Mouse (Mus musculus): ENCODE measurements around the gene Decr2. TPM values are rescaled to one million over a fixed set of nuclear protein-coding genes. Genes with fewer than 3 reads are reported as not detected.
"Not testable (repeated sequence)": the region's sequence is repeated elsewhere in the genome, so short reads cannot be mapped to it uniquely, and the experiment has no call there.

Decr2 gene
- total and polyA plus RNA-seq, 3 experiments, result 9.2 to 13.9 (median 9.5) TPM

DNA sequence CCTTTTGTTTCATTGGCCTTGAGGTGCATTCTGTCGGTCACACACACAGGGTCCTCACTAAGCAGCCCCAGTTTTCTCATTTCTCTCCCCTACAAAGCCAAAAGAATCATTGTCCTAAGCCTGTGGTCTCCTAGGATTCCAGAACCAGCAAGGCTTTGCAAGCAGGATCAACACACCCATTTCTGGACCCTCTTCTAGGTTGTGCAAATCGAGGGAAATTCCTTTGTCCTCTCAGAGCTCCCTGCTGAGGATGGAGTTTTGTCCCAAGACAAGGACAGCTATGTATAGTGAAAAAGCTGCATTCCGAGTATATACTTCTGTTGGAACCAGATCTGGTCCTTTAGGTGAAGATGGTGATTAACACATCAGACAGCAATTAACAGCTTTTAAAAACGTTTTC lies 20.0 kb upstream of the Decr2 start:
- H3K9ac ChIP-seq (ENCODE audit: low read depth, low read length), result no peak overlapping the region
- no peak overlapping the region for H3K27ac ChIP-seq
- no peaks in the 10 kb centered on the region for H3K36me3 ChIP-seq (ENCODE audit: control insufficient read depth, insufficient read depth, low read length)
- intact Hi-C loops (cut with DNase I), result no loop called here
- TF ChIP-seq POLR2A (IDR thresholded peaks at IDR 0.05; ENCODE audit: insufficient read depth, low read depth, low read length), result no peak
- TF ChIP-seq CTCF (IDR thresholded peaks at IDR 0.05), result no peak
- TF ChIP-seq EP300 (IDR thresholded peaks at IDR 0.05; ENCODE audit: insufficient read depth, low read depth, low read length), result no peak
- H3K27me3 ChIP-seq (ENCODE audit: control insufficient read depth, insufficient read depth, low read length), result peaks cover 4% of the 10 kb centered on the region; the same call in 1 of the 2 replicates
- no peak overlapping the region for H3K4me3 ChIP-seq
- H3K4me1 ChIP-seq (ENCODE audit: control insufficient read depth, insufficient read depth, low read length), result no peaks in the 10 kb centered on the region
- DNase-seq, result no peak
- 38% methylated on average over 4 of the region's 4 CpGs for WGBS
- H3K79me2 ChIP-seq (replicated peaks; ENCODE audit: control insufficient read depth, insufficient read depth, low read length), result no peaks in the 10 kb centered on the region

GRCm38 (mm10) chr17:26105619-26106018 lies 15.5 kb upstream of the Decr2 start:
- DNase-seq, result no peak
- no peak for TF ChIP-seq POLR2A (IDR thresholded peaks at IDR 0.05; ENCODE audit: insufficient read depth, low read depth, low read length)
- no peak for TF ChIP-seq CTCF (IDR thresholded peaks at IDR 0.05)
- TF ChIP-seq EP300 (IDR thresholded peaks at IDR 0.05; ENCODE audit: insufficient read depth, low read depth, low read length), result no peak
- H3K9ac ChIP-seq (ENCODE audit: low read depth, low read length), result no peak overlapping the region
- no peak overlapping the region for H3K4me3 ChIP-seq
- no peaks in the 10 kb centered on the region for H3K27me3 ChIP-seq (ENCODE audit: control insufficient read depth, insufficient read depth, low read length)
- intact Hi-C loops (cut with DNase I), result no loop called here
- H3K79me2 ChIP-seq (replicated peaks; ENCODE audit: control insufficient read depth, insufficient read depth, low read length), result no peaks in the 10 kb centered on the region
- no peaks in the 10 kb centered on the region for H3K4me1 ChIP-seq (ENCODE audit: control insufficient read depth, insufficient read depth, low read length)
- WGBS, result 36% methylated on average over 4 of the region's 4 CpGs
- H3K27ac ChIP-seq, result no peak overlapping the region
- H3K36me3 ChIP-seq (ENCODE audit: control insufficient read depth, insufficient read depth, low read length), result no peaks in the 10 kb centered on the region

DNA sequence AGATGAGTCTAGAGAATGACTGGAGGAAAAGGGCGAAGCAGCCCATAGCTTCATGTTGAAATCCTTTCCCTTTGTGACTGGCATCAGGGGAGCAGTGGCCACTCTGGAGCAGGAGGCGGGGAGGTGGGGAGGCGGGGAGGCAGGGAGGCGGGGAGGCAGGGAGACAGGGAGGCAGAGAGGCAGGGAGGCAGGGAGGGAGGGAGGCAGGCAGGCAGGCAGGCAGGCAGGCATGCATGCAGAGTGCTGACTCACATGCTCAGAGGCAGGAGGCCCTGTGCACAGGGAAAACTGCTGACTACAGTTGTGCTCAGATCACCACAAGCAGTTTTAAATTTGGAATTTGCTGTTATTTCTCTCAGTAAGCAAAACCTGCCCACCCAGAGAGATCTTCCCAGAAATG lies 11.3 kb upstream of the Decr2 start:
- intact Hi-C loops (cut with DNase I), result no loop called here
- DNase-seq, result peak in 1 of 2 experiments; percentile 22
- TF ChIP-seq EP300 (IDR thresholded peaks at IDR 0.05; ENCODE audit: insufficient read depth, low read depth, low read length) (no peak), CTCF (IDR thresholded peaks at IDR 0.05) (no peak), POLR2A (IDR thresholded peaks at IDR 0.05; ENCODE audit: insufficient read depth, low read depth, low read length) (no peak)

DNA sequence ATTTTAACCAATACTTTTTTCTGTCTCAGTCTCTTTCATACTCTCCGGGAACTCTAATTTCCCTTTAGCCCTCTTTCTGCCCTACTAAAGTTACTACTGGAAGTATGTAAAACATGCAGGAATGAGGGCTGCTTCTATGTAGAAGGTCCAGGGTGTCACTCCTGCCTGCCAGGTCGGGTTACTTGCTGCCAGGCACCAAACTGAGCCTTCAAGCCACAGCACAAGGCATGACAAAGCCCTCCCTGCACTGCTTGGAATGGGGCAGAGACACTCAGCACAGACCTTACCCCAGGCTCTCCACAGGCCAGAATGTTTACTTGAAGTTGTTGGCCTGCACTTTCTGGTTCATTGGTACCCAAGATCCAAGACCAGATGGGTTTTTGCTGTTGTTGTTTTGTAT lies 10.0 kb upstream of the Decr2 start:
- no peaks in the 10 kb centered on the region for H3K27me3 ChIP-seq (ENCODE audit: control insufficient read depth, insufficient read depth, low read length)
- WGBS, result 53% methylated on average over 2 of the region's 2 CpGs
- TF ChIP-seq EP300 (IDR thresholded peaks at IDR 0.05; ENCODE audit: insufficient read depth, low read depth, low read length) (no peak), POLR2A (IDR thresholded peaks at IDR 0.05; ENCODE audit: insufficient read depth, low read depth, low read length) (no peak), CTCF (IDR thresholded peaks at IDR 0.05) (no peak)
- H3K36me3 ChIP-seq (ENCODE audit: control insufficient read depth, insufficient read depth, low read length), result no peaks in the 10 kb centered on the region
- intact Hi-C loops (cut with DNase I), result no loop called here
- no peak for DNase-seq
- no peak overlapping the region for H3K9ac ChIP-seq (ENCODE audit: low read depth, low read length)
- no peaks in the 10 kb centered on the region for H3K4me1 ChIP-seq (ENCODE audit: control insufficient read depth, insufficient read depth, low read length)
- no peaks in the 10 kb centered on the region for H3K79me2 ChIP-seq (replicated peaks; ENCODE audit: control insufficient read depth, insufficient read depth, low read length)
- no peak overlapping the region for H3K27ac ChIP-seq
- H3K4me3 ChIP-seq, result no peak overlapping the region

More for the DNA sequence above, 11.3 kb upstream of the Decr2 start:
- no peak overlapping the region for H3K9ac ChIP-seq (ENCODE audit: low read depth, low read length)
- no peaks in the 10 kb centered on the region for H3K4me1 ChIP-seq (ENCODE audit: control insufficient read depth, insufficient read depth, low read length)
- no peaks in the 10 kb centered on the region for H3K27me3 ChIP-seq (ENCODE audit: control insufficient read depth, insufficient read depth, low read length)
- H3K4me3 ChIP-seq, result no peak overlapping the region
- H3K79me2 ChIP-seq (replicated peaks; ENCODE audit: control insufficient read depth, insufficient read depth, low read length), result no peaks in the 10 kb centered on the region
- 79% methylated on average over 4 of the region's 4 CpGs for WGBS
- H3K27ac ChIP-seq, result no peak overlapping the region
- no peaks in the 10 kb centered on the region for H3K36me3 ChIP-seq (ENCODE audit: control insufficient read depth, insufficient read depth, low read length)

GRCm38 (mm10) chr17:26099316-26099715 lies 9.2 kb upstream of the Decr2 start:
- H3K27ac ChIP-seq; DNase-seq; H3K4me3 ChIP-seq; H3K4me1 ChIP-seq (ENCODE audit: control insufficient read depth, insufficient read depth, low read length); H3K36me3 ChIP-seq (ENCODE audit: control insufficient read depth, insufficient read depth, low read length); H3K27me3 ChIP-seq (ENCODE audit: control insufficient read depth, insufficient read depth, low read length); H3K9ac ChIP-seq (ENCODE audit: low read depth, low read length); intact Hi-C loops (cut with DNase I); H3K79me2 ChIP-seq (replicated peaks; ENCODE audit: control insufficient read depth, insufficient read depth, low read length): not testable (repeated sequence)
- peak; percentile 69 for TF ChIP-seq CTCF (IDR thresholded peaks at IDR 0.05)
- WGBS, result 69% methylated on average over 3 of the region's 3 CpGs

DNA sequence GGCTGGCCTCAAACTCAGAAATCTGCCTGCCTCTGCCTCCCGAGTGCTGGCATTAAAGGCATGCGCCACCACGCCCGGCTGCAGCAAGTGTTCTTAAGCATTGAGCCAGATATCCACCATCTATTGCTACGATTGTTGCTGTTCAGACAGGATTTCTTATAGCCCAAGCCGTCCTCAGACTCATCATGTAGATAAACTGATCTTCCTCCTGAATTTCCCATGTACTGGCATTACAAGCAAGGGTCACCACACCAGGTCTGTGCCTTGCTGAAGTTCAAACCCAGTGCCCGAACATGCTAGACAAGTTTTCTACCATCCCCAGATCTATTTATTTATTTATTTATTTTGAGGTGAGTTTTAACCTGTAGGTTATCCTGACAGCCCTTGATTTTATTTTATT lies 8.3 kb upstream of the Decr2 start:
- H3K79me2 ChIP-seq (replicated peaks; ENCODE audit: control insufficient read depth, insufficient read depth, low read length), result no peaks in the 10 kb centered on the region
- no peak for DNase-seq
- no peak for TF ChIP-seq POLR2A (IDR thresholded peaks at IDR 0.05; ENCODE audit: insufficient read depth, low read depth, low read length)
- TF ChIP-seq CTCF (IDR thresholded peaks at IDR 0.05), result no peak
- TF ChIP-seq EP300 (IDR thresholded peaks at IDR 0.05; ENCODE audit: insufficient read depth, low read depth, low read length), result no peak
- WGBS, result 84% methylated on average over 7 of the region's 7 CpGs
- H3K4me3 ChIP-seq, result no peak overlapping the region
- intact Hi-C loops (cut with DNase I), result no loop called here
- H3K4me1 ChIP-seq (ENCODE audit: control insufficient read depth, insufficient read depth, low read length), result no peaks in the 10 kb centered on the region
- no peaks in the 10 kb centered on the region for H3K27me3 ChIP-seq (ENCODE audit: control insufficient read depth, insufficient read depth, low read length)
- H3K27ac ChIP-seq, result no peak overlapping the region
- H3K9ac ChIP-seq (ENCODE audit: low read depth, low read length), result no peak overlapping the region
- no peaks in the 10 kb centered on the region for H3K36me3 ChIP-seq (ENCODE audit: control insufficient read depth, insufficient read depth, low read length)

Measured in heart, adult 2 months (tissue).